Mouse (Mus musculus) megakaryocyte, embryonic 14.5 days (primary cell): Measurements from ENCODE around the gene Mcm10. TPM values are rescaled to one million over a fixed set of nuclear protein-coding genes. Genes with fewer than 3 reads are reported as not detected.
A peak's percentile ranks its signal among the peaks of the same experiment; 100 is the strongest.

Source experiments
- H3K27me3 ChIP-seq: replicated peaks from 2 replicates; pipeline ENCODE3; 2012; ENCODE audit warnings: inconsistent platforms
- H3K36me3 ChIP-seq: replicated peaks from 2 replicates; pipeline ENCODE3; 2012; ENCODE audit warnings: low read length, inconsistent platforms, mixed read lengths
- H3K4me1 ChIP-seq: 2 replicates; pipeline ENCODE4 v1.6.1; 2012; ENCODE audit warnings: inconsistent platforms
- H3K4me3 ChIP-seq: replicated peaks from 2 replicates; pipeline ENCODE3; 2012; ENCODE audit warnings: moderate library complexity, mild to moderate bottlenecking, inconsistent platforms
- H3K9me3 ChIP-seq: 2 replicates; pipeline ENCODE4 v1.6.1; 2012; ENCODE audit warnings: inconsistent platforms
- FLI1 ChIP-seq: IDR thresholded peaks from 2 replicates; pipeline ENCODE4 v1.6.1; 2012; ENCODE audit warnings: low read length, inconsistent platforms, mixed read lengths
- GATA1 ChIP-seq: IDR thresholded peaks from 3 replicates; pipeline ENCODE4 v1.6.1; 2012; ENCODE audit warnings: mixed read lengths, low read length, inconsistent platforms, borderline replicate concordance
- polyA plus RNA-seq: library from polyadenylated mRNA; stranded (reverse); fragments of >175 nt; gene quantifications from 2 replicates; pipeline ENCODE4 v1.2.3, GENCODE M21; 2012; ENCODE audit warnings: low replicate concordance; ENCODE audit not compliant: insufficient read depth

The Mcm10 gene
- polyA plus RNA-seq, 1 experiment: 6.6 TPM

- TF ChIP-seq GATA1: no peak
- TF ChIP-seq FLI1: no peak
- H3K27me3 ChIP-seq: no peaks in the 10 kb centered on the region
- H3K9me3 ChIP-seq: no peaks in the 10 kb centered on the region
- H3K4me3 ChIP-seq: peak overlapping the region; percentile 29
- H3K36me3 ChIP-seq: peaks cover 96% of the 10 kb centered on the region
- H3K4me1 ChIP-seq: peaks cover 59% of the 10 kb centered on the region
Measured at GRCm38 (mm10) chr2:5033546-5034420, 21.2 kb upstream of the Mcm10 start.

- no peak overlapping the region for H3K4me3 ChIP-seq
- H3K4me1 ChIP-seq: peaks cover 55% of the 10 kb centered on the region
- no peaks in the 10 kb centered on the region for H3K9me3 ChIP-seq
- H3K36me3 ChIP-seq: peaks cover 95% of the 10 kb centered on the region
- H3K27me3 ChIP-seq: no peaks in the 10 kb centered on the region
- TF ChIP-seq FLI1 (no peak), GATA1 (no peak)
Measured at GRCm38 (mm10) chr2:5032665-5033064, 20.1 kb upstream of the Mcm10 start.

GRCm38 (mm10) chr2:5031215-5031614, 18.6 kb upstream of the Mcm10 start:
- H3K27me3 ChIP-seq: no peaks in the 10 kb centered on the region
- TF ChIP-seq GATA1 (no peak), FLI1 (no peak)
- H3K4me3 ChIP-seq: no peak overlapping the region
- H3K4me1 ChIP-seq: peaks cover 46% of the 10 kb centered on the region
- H3K36me3 ChIP-seq: peaks cover 94% of the 10 kb centered on the region
- H3K9me3 ChIP-seq: no peaks in the 10 kb centered on the region

DNA sequence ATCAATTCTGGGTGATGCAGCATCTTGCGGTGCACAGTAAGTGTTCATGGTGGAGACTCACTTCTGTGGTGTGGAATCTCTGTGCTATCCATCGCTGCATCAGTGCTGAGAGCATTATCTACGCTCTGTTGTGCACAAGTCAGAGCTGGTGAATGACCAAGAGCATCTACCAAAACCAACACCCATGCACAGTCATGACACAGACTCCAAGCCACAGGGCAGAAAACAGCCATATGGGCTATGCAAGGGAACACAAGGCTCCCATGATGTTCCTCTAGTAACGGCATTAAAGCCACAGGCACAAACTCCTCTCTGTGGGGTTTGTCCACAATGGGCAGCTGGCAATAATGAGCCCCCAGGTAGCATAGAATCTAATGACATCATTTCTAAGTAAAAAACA, 17.2 kb upstream of the Mcm10 start:
- peaks cover 37% of the 10 kb centered on the region for H3K4me1 ChIP-seq
- no peaks in the 10 kb centered on the region for H3K9me3 ChIP-seq
- H3K27me3 ChIP-seq: no peaks in the 10 kb centered on the region
- H3K4me3 ChIP-seq: no peak overlapping the region
- peaks cover 90% of the 10 kb centered on the region for H3K36me3 ChIP-seq
- TF ChIP-seq FLI1 (no peak), GATA1 (no peak)

GRCm38 (mm10) chr2:5028047-5028446, 15.5 kb upstream of the Mcm10 start:
- Histone ChIP-seq H3K4me1 (peaks cover 31% of the 10 kb centered on the region), H3K27me3 (no peaks in the 10 kb centered on the region), H3K9me3 (no peaks in the 10 kb centered on the region), H3K36me3 (peaks cover 87% of the 10 kb centered on the region), H3K4me3 (no peak overlapping the region)
- TF ChIP-seq GATA1 (no peak), FLI1 (no peak)

GRCm38 (mm10) chr2:5027057-5027456, 14.5 kb upstream of the Mcm10 start:
- no peaks in the 10 kb centered on the region for H3K9me3 ChIP-seq
- peaks cover 22% of the 10 kb centered on the region for H3K4me1 ChIP-seq
- TF ChIP-seq GATA1 (no peak), FLI1 (no peak)
- no peaks in the 10 kb centered on the region for H3K27me3 ChIP-seq
- H3K36me3 ChIP-seq: peaks cover 87% of the 10 kb centered on the region
- no peak overlapping the region for H3K4me3 ChIP-seq

DNA sequence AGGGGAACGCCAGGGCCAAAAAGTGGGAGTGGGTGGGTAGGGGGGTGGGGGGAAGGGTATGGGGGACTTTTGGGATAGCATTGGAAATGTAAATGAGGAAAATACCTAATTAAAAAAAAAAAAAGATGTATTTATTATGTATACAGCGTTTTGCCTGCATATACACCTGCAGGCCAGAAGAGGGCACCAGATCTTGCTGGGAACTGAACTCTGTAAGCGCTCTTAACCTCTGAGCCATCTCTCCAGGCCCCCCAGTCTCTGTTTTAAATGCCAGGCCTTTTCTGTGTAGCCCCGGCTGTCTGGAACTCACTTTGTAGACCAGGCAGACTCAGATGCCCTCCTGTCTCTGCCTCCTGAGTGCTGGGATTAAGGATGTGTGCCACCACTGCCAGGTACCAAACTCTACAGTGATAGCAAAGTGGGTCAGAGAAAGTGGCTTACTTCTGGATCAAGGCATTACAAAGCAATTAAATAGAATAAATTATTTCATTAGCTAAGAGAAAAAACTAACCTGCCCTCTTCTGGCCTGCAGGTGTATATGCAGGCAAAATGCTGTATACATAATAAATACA, 12.7 kb upstream of the Mcm10 start:
- H3K36me3 ChIP-seq: peaks cover 87% of the 10 kb centered on the region

GRCm38 (mm10) chr2:5023699-5024399, 11.3 kb upstream of the Mcm10 start:
- Histone ChIP-seq H3K9me3 (no peaks in the 10 kb centered on the region), H3K36me3 (peaks cover 87% of the 10 kb centered on the region), H3K27me3 (no peaks in the 10 kb centered on the region), H3K4me1 (peaks cover 17% of the 10 kb centered on the region), H3K4me3 (no peak overlapping the region)
- TF ChIP-seq GATA1 (no peak), FLI1 (no peak)

More for the DNA sequence above, 12.7 kb upstream of the Mcm10 start:
- Histone ChIP-seq H3K4me1 (peaks cover 20% of the 10 kb centered on the region), H3K27me3 (no peaks in the 10 kb centered on the region), H3K9me3 (no peaks in the 10 kb centered on the region), H3K4me3 (no peak overlapping the region)
- TF ChIP-seq GATA1 (no peak), FLI1 (no peak)

DNA sequence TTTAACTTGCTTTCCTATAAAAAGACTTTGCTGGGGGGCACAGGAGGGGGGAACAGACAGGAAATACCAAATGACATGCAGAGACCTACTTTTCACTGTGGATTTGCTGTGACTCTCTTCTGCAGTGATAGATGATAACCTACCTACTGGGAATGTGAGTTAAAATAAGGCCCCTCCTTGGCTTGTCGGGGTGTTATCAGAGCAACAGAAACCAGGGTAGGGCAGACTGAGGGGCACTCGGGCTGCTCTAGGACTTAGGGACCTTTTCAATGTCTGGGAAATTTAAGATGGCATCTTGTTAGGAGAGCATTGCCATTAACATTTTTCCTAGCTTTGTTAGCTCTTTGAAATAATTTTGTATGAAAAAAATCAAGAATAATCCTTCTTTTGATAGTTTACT, 10.7 kb upstream of the Mcm10 start:
- H3K36me3 ChIP-seq: peaks cover 89% of the 10 kb centered on the region
- H3K4me3 ChIP-seq: no peak overlapping the region
- no peaks in the 10 kb centered on the region for H3K9me3 ChIP-seq
- H3K4me1 ChIP-seq: peaks cover 17% of the 10 kb centered on the region
- no peak for TF ChIP-seq GATA1
- no peak for TF ChIP-seq FLI1
- H3K27me3 ChIP-seq: no peaks in the 10 kb centered on the region

- Histone ChIP-seq H3K4me3 (no peak overlapping the region), H3K27me3 (no peaks in the 10 kb centered on the region), H3K36me3 (peaks cover 72% of the 10 kb centered on the region), H3K9me3 (no peaks in the 10 kb centered on the region), H3K4me1 (peaks cover 20% of the 10 kb centered on the region)
- TF ChIP-seq GATA1: no peak
- no peak for TF ChIP-seq FLI1
Measured at GRCm38 (mm10) chr2:5019708-5020107, 7.1 kb upstream of the Mcm10 start.
